Mouse (Mus musculus): ENCODE measurements at regions not wholly inside any gene's neighbourhood (a gene's known extent, or its start where the extent isn't known, plus 50 kb on each side); places are given as distances from the start of the nearest gene placed in this dataset.

DNA sequence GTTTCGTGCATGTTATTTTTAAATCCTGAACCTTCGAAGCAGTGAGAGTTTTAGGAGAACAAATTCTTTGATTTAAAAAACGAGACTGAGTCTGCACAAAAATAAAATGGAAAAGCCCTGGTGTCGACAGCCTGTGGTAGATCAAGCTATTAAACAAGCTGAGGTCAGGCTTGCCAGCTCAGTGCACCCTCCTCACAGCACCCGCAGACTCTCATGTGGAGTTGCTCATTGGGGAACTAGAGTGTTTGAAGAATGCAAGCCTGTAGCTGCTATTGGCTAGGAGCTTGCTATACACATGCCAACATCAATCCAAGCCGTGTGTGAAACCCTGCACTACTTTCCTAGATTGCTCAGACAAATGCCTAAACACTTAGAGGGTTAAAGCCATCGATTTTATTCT is 223.1 kb upstream of the Jade1 start:
- in situ Hi-C loops (cut with MboI; ENCODE audit: low pct_unique_long_range_greater_than_20kb in 1 of 2, low sequenced_read_pairs in 2 of 2, unreplicated experiment in 1 of 2), result no loop called here

GRCm38 (mm10) chr3:41330356-41330755 is 225.2 kb upstream of the Jade1 start:
- in situ Hi-C loops (cut with MboI; ENCODE audit: low pct_unique_long_range_greater_than_20kb in 1 of 2, low sequenced_read_pairs in 2 of 2, unreplicated experiment in 1 of 2), result no loop called here

GRCm38 (mm10) chr3:41328828-41329227 is 226.7 kb upstream of the Jade1 start:
- in situ Hi-C loops (cut with MboI; ENCODE audit: low pct_unique_long_range_greater_than_20kb in 1 of 2, low sequenced_read_pairs in 2 of 2, unreplicated experiment in 1 of 2), result no loop called here

DNA sequence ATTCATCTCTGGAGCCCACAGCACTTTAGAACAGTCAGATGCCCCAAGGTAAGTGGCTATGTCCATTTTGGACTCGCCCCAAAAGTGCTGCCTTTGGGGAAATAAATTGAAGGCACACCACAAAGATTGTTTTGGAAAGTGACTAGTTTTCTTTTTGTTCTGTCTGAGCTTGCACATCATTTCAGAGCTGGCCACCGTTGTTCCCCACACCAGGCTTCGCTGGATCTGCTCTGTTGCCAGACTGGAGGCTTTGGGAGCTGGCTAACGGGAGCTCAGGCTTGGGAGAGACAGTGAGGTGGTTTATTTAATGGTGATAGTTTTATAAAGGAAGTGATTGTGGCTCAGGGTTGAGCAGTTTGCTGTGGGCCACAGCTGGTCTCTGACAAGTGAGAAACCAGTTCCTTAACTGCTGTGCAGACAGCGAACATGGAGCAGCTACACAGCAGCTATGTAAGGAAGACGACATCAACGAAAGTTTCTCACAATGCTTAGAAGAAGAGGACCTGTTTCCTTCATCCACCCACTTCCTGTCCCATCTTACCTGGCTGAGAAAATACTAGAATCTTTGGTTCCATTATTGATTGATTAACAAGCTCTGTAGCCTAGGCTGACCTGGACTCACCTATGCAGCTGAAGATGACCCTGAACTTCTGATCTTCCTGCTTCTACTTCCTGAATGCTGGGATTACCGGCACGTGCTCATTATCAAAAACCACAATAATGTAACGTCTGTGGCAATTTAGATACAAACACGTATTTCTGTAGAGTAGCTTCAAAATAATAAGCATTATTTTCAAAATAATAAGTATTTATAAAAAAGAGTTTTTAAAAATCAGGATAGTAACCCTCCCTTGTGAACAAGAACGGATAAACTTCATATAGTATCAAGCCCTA is 229.1 kb upstream of the Jade1 start:
- in situ Hi-C loops (cut with MboI; ENCODE audit: low pct_unique_long_range_greater_than_20kb in 1 of 2, low sequenced_read_pairs in 2 of 2, unreplicated experiment in 1 of 2), result no loop called here

- in situ Hi-C loops (cut with MboI; ENCODE audit: low pct_unique_long_range_greater_than_20kb in 1 of 2, low sequenced_read_pairs in 2 of 2, unreplicated experiment in 1 of 2), result no loop called here
Measured at GRCm38 (mm10) chr3:41321808-41322207, 233.7 kb upstream of the Jade1 start.

GRCm38 (mm10) chr3:41319214-41319856 is 236.2 kb upstream of the Jade1 start:
- in situ Hi-C loops (cut with MboI; ENCODE audit: low pct_unique_long_range_greater_than_20kb in 1 of 2, low sequenced_read_pairs in 2 of 2, unreplicated experiment in 1 of 2), result no loop called here

DNA sequence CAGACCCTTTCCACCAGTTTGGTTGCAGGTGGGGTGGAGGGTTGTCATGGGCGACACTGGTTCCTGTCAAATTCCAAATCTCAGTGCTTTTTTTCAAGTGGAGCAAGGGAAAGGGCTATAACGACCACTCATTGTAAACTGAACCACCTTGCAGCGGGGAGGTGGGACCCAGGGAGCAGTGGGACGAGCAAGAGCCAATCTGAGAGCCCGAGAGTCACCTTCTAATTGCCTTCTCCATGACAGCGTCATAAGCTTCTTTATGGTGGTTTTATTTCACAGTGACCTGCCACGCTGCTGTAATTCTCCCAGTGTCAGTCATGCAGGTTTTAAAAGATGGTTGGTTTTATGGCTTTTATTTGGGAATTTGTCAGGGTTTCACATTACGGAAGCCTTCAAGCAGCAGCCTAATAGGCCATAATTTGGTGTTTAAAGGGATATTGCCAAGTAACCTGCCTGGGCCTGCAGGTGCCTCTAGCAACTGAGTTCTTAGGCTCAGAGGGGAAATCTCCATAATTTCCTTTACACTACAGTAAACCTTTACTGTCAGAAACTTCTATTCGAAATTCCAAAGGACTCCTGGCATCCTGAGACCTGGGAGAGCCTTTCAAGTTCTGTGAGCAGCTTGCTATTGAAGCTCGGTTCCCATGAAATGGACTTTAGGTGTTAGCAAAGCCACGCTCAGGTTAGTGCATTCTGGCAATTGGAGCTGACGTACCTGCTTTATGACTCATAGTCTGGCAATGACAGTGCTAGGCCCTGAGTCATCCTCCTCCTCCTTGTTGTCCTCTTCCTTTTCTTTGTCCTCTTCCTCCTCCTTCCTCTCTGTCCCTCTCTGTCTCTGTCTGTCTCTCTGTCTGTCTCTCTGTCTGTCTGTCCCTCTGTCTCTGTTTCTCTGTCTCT is 235.6 kb upstream of the Pgrmc2 start:
- in situ Hi-C loops (cut with MboI; ENCODE audit: low pct_unique_long_range_greater_than_20kb in 1 of 2, low sequenced_read_pairs in 2 of 2, unreplicated experiment in 1 of 2), result no loop called here

DNA sequence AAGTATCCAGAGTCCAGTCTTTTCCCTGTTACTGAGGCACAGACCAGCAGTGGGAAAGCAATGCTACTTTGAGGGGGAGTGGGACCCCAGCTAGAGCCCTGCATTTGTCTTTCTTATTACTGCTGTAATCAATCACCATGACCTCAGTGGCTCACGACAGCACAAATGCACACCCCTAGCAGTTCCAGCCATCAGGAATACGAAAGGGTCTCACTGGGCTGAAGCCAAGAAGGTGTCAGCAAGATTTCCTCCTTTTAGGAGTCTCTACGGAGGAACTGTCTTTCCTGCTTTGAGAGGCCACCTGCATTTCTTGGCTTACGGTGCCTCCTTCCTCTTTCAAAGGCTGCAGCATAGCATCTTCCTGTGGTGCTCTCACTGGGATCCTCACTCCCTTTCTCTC is 234.3 kb upstream of the Pgrmc2 start:
- in situ Hi-C loops (cut with MboI; ENCODE audit: low pct_unique_long_range_greater_than_20kb in 1 of 2, low sequenced_read_pairs in 2 of 2, unreplicated experiment in 1 of 2), result no loop called here

DNA sequence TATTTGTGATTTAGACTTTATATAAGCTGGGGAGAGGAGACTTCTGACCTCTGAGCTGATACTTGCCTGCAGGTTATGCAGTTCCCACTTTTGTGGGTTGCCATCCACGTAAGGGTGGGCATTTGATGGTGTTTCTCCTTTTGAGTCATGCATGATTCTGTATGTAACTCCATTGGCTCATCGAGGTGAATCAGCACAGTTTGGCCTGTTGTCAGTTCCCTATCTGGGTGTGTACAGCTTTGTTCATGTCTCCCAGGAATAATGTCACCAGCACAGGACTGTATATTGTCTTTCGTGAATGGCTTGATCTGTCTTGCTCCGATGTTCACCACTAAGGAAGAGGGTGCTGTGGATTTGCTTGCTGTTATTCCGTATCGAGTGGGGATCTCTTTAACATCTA is 229.6 kb upstream of the Pgrmc2 start:
- in situ Hi-C loops (cut with MboI; ENCODE audit: low pct_unique_long_range_greater_than_20kb in 1 of 2, low sequenced_read_pairs in 2 of 2, unreplicated experiment in 1 of 2), result no loop called here

- in situ Hi-C loops (cut with MboI; ENCODE audit: low pct_unique_long_range_greater_than_20kb in 1 of 2, low sequenced_read_pairs in 2 of 2, unreplicated experiment in 1 of 2), result no loop called here
Measured at GRCm38 (mm10) chr3:41307400-41308028, 224.7 kb upstream of the Pgrmc2 start.

GRCm38 (mm10) chr3:41302805-41303204 is 220.0 kb upstream of the Pgrmc2 start:
- in situ Hi-C loops (cut with MboI; ENCODE audit: low pct_unique_long_range_greater_than_20kb in 1 of 2, low sequenced_read_pairs in 2 of 2, unreplicated experiment in 1 of 2), result no loop called here

DNA sequence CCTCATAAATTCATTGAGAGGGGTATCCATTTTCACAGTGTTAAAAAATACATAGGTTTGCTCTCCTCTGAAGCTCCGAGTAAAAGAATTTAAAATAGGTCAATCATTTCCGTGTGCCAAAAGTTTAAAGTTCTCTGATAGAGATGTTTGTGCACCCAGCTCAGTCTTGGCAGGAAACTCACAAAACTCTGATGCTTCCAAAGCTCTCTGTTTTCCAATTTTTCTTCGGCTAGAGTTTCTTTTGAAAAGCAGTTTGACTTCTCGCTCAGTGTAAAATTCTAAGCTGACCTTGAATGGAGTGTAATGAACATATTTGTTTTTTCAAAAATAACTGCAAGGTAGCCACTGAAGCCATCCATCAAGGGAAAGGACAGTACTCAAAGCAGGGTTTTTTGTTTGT is 215.9 kb upstream of the Pgrmc2 start:
- in situ Hi-C loops (cut with MboI; ENCODE audit: low pct_unique_long_range_greater_than_20kb in 1 of 2, low sequenced_read_pairs in 2 of 2, unreplicated experiment in 1 of 2), result no loop called here

DNA sequence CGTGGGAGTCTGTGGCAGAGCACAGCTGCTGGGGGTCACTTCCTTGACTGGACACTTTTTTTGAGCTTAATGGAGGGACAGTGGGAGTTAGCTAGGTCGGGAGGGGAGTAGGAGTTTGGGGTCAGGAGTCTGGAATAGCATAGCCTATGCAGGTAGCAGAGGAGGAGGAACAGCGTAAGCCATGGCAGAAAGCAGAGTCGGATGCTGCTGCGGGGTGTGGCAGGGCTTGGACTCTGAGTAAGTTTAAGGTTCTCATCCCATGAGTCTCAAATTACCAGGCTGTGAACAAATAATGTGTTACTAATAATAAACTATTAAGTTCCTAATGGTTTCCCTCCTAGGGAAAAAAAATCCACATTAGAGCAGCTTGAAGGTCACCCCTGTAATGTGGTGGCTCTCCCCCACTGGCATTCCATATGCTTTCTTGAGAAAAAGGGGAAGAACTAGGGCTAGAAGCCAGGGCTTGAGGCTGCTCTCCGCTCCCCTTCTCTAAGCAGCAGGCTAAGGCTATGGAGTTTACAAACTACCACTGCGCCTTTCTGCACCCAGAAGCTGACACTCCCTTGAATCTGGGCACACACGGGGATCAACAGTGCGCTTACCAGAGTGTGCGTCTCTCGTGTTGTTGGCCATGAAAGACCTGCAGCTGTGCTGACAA is 213.4 kb upstream of the Pgrmc2 start:
- in situ Hi-C loops (cut with MboI; ENCODE audit: low pct_unique_long_range_greater_than_20kb in 1 of 2, low sequenced_read_pairs in 2 of 2, unreplicated experiment in 1 of 2), result no loop called here

GRCm38 (mm10) chr3:41295150-41295549 is 212.3 kb upstream of the Pgrmc2 start:
- in situ Hi-C loops (cut with MboI; ENCODE audit: low pct_unique_long_range_greater_than_20kb in 1 of 2, low sequenced_read_pairs in 2 of 2, unreplicated experiment in 1 of 2), result no loop called here

DNA sequence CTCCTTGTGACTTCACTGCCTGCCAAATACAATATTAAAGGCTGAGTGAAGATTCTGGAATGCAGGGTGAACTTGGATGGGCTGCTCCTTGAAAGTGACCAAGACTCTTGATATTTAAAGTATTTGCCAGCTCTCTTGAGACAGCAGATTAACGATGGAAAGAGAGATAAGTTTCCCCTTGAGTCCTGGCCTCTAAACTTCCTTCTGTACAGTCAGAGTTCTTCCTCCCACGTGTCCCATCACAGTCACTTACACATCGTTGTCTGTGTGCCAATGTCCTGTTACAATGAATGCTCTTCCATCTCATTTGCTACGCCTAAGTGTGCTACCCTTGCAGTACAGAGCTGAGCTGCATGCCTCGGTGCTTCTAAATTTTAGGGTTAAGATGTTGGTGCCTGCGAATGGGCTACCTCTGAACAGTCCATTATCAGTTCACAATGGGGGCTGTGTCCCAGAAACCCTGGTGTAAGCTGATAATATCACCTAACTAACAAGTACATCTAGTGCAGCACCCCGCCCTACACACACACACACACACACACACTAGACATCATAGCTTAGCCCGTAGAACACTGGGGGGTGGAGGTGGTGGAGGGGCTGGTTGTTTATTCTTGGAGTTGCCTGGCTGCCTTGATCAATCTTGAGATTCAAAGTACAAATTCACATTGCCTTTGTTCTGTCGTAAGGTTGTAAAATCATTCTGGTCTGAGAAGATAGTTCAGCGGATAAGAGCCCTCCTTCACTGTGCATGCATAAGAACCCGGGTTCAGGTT is 207.9 kb upstream of the Pgrmc2 start:
- in situ Hi-C loops (cut with MboI; ENCODE audit: low pct_unique_long_range_greater_than_20kb in 1 of 2, low sequenced_read_pairs in 2 of 2, unreplicated experiment in 1 of 2), result no loop called here

DNA sequence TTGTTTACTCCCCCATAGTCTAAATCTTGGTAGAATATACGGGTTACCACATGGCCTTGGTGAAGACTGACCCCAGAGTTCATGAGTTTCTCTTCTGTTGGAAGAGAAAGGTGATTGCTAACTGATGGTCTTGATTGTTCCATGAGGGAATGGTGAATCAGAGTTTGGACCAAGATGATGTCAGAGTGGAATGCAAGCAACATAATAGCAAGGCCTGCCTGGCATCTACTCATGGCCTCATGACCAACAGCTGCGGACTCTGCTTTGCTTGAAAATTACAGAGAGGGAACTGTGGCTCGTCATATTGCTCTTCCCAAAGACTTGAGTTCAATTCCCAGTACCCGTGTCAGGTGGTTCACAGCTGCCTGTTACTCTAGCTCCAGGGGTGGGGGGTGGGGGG is 205.9 kb upstream of the Pgrmc2 start:
- in situ Hi-C loops (cut with MboI; ENCODE audit: low pct_unique_long_range_greater_than_20kb in 1 of 2, low sequenced_read_pairs in 2 of 2, unreplicated experiment in 1 of 2), result no loop called here

- in situ Hi-C loops (cut with MboI; ENCODE audit: low pct_unique_long_range_greater_than_20kb in 1 of 2, low sequenced_read_pairs in 2 of 2, unreplicated experiment in 1 of 2), result no loop called here
Measured at GRCm38 (mm10) chr3:41288066-41288465, 205.2 kb upstream of the Pgrmc2 start.
